Mouse (Mus musculus): ENCODE data around the gene Pskh1.

The Pskh1 gene

GRCm38 (mm10) chr8:105961101-105961500 is 60.9 kb downstream of the Pskh1 start:
- DNase-seq = no peak

- DNase-seq = no peak
Measured at GRCm38 (mm10) chr8:105961536-105961935, 61.3 kb downstream of the Pskh1 start.

GRCm38 (mm10) chr8:105964506-105965265 is 64.4 kb downstream of the Pskh1 start:
- no peak for DNase-seq

- DNase-seq = no peak
Measured at GRCm38 (mm10) chr8:105965266-105965904, 65.1 kb downstream of the Pskh1 start.

GRCm38 (mm10) chr8:105965905-105966341 is 65.7 kb downstream of the Pskh1 start, which contains the start of gene Slc12a4:
Slc12a4 (minus strand) TSS chr8:105966097.
- DNase-seq = no peak

- no peak for DNase-seq
Measured at GRCm38 (mm10) chr8:105966692-105967311, 66.6 kb downstream of the Pskh1 start.

GRCm38 (mm10) chr8:105969367-105969766 is 69.1 kb downstream of the Pskh1 start:
- no peak for DNase-seq

GRCm38 (mm10) chr8:105971019-105971720 is 70.9 kb downstream of the Pskh1 start:
- no peak for DNase-seq

- no peak for DNase-seq
Measured at GRCm38 (mm10) chr8:105975363-105975762, 75.1 kb downstream of the Pskh1 start.

- no peak for DNase-seq
Measured at GRCm38 (mm10) chr8:105979325-105979724, 79.1 kb downstream of the Pskh1 start, which contains the start of gene Dpep3. Dpep3 (minus strand) TSS chr8:105979429.

GRCm38 (mm10) chr8:105981146-105981545 is 80.9 kb downstream of the Pskh1 start:
- DNase-seq = no peak
